Mouse (Mus musculus): ENCODE data around the gene Orc1.

- TF ChIP-seq CTCF (IDR thresholded peaks at IDR 0.05; ENCODE audit: borderline replicate concordance, insufficient read depth, low read length), result no peak
- TF ChIP-seq POLR2A (IDR thresholded peaks at IDR 0.05; ENCODE audit: low read depth, low read length), result no peak
Observed at GRCm38 (mm10) chr4:108620536-108620935, 41.3 kb downstream of the Orc1 start.
